Mouse (Mus musculus) limb, embryonic 11.5 days (tissue): ENCODE measurements around the gene Ctss. TPM values are rescaled to one million over a fixed set of nuclear protein-coding genes. Genes with fewer than 3 reads are reported as not detected.

Experiments
- ATAC-seq: fragments of 200-750 bp; cut with Nextera tagmentation; 2 replicates; pipeline ENCODE4 v1.8.0; 2017; ENCODE audit warnings: low read depth; ENCODE audit not compliant: insufficient number of reproducible peaks, low FRiP score, low TSS enrichment
- DNase-seq: peaks from one replicate; pipeline ENCODE4 v3.0.0-alpha.2; 2015; ENCODE audit warnings: low spot score
- H3K27ac ChIP-seq: fragments of 300-500 bp; sonication (generic); replicated peaks from 2 replicates; pipeline ENCODE4 v1.5.1; 2014; ENCODE audit warnings: low read depth, mild to moderate bottlenecking, low read length
- H3K27me3 ChIP-seq: fragments of 300-500 bp; sonication (generic); 2 replicates; pipeline ENCODE4 v1.6.1; 2014; ENCODE audit warnings: mild to moderate bottlenecking, low read length, mixed read lengths; ENCODE audit not compliant: control insufficient read depth, insufficient read depth
- H3K36me3 ChIP-seq: fragments of 300-500 bp; sonication (generic); 2 replicates; pipeline ENCODE4 v1.6.1; 2014; ENCODE audit warnings: mild to moderate bottlenecking, low read length, moderate library complexity, mixed read lengths; ENCODE audit not compliant: control insufficient read depth, insufficient read depth
- H3K4me1 ChIP-seq: fragments of 300-500 bp; sonication (generic); 2 replicates; pipeline ENCODE4 v1.6.1; 2014; ENCODE audit warnings: low read length, mixed read lengths; ENCODE audit not compliant: control insufficient read depth, insufficient read depth
- H3K4me2 ChIP-seq: fragments of 300-500 bp; sonication (generic); 2 replicates; pipeline ENCODE4 v1.6.1; 2014; ENCODE audit warnings: low read depth, mild to moderate bottlenecking, moderate library complexity; ENCODE audit not compliant: severe bottlenecking
- H3K4me3 ChIP-seq: fragments of 300-500 bp; sonication (generic); 2 replicates; pipeline ENCODE4 v1.5.1; 2014; ENCODE audit warnings: low read depth, low read length
- H3K9ac ChIP-seq: fragments of 300-500 bp; sonication (generic); 2 replicates; pipeline ENCODE4 v1.6.1; 2014; ENCODE audit warnings: mild to moderate bottlenecking, low read length
- H3K9me3 ChIP-seq: fragments of 300-500 bp; sonication (generic); 2 replicates; pipeline ENCODE4 v1.6.1; 2016; ENCODE audit warnings: low read length; ENCODE audit not compliant: control insufficient read depth
- WGBS: fragments of 180-500 bp; shearing (Covaris S2); extraction: QIAGEN DNeasy Blood & Tissue Kit; methylation state at CpG from one replicate; pipeline ENCODE4 v1.1.7; 2014; 5-methylcytosine and 5-hydroxymethylcytosine counted together
- polyA plus RNA-seq: library from polyadenylated mRNA; unstranded; fragments of >200 nt; fragmentation: Nextera tagmentation; extraction: Ambion mirVana; gene quantifications from 2 replicates; pipeline ENCODE4 v1.2.1, GENCODE M21; 2014

The Ctss gene
- polyA plus RNA-seq, 1 experiment from 2014 or later, result 5.6 TPM

DNA sequence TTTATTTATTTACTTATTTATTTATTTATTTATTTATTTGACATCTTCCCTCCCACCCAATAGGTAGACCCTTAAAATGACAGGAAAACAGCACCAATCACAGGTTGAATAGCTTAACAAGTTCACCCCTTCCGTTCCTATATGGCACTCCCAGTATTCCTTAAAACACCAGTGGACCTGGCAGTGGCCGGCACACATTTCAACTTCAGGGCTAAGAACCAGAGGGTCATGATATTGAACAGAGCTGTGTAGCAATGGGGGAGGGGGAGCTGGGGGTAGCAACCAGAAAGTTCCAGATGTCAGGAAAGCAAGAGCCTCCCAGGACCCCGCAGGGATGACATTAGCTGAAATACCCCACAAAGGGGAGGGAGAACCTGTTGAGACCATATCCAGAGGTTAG lies 6.5 kb upstream of the Ctss start:
- WGBS, result 85% methylated on average over 3 of the region's 3 CpGs
- H3K36me3 ChIP-seq, result no peaks in the 10 kb centered on the region
- H3K4me3 ChIP-seq, result no peak overlapping the region
- H3K9ac ChIP-seq, result no peak overlapping the region
- no peak for ATAC-seq
- no peaks in the 10 kb centered on the region for H3K4me1 ChIP-seq
- H3K27ac ChIP-seq, result no peak overlapping the region
- no peak for DNase-seq
- no peaks in the 10 kb centered on the region for H3K9me3 ChIP-seq
- H3K4me2 ChIP-seq, result no peak overlapping the region
- H3K27me3 ChIP-seq, result no peaks in the 10 kb centered on the region

- H3K27me3 ChIP-seq, result no peaks in the 10 kb centered on the region
- no peak overlapping the region for H3K4me3 ChIP-seq
- DNase-seq (no peak), ATAC-seq (no peak)
- no peak overlapping the region for H3K9ac ChIP-seq
- WGBS, result 86% methylated on average over 10 of the region's 10 CpGs
- no peak overlapping the region for H3K4me2 ChIP-seq
- no peaks in the 10 kb centered on the region for H3K36me3 ChIP-seq
- no peaks in the 10 kb centered on the region for H3K9me3 ChIP-seq
- H3K27ac ChIP-seq, result no peak overlapping the region
- no peaks in the 10 kb centered on the region for H3K4me1 ChIP-seq
Observed at GRCm38 (mm10) chr3:95521168-95521567, 5.4 kb upstream of the Ctss start.

DNA sequence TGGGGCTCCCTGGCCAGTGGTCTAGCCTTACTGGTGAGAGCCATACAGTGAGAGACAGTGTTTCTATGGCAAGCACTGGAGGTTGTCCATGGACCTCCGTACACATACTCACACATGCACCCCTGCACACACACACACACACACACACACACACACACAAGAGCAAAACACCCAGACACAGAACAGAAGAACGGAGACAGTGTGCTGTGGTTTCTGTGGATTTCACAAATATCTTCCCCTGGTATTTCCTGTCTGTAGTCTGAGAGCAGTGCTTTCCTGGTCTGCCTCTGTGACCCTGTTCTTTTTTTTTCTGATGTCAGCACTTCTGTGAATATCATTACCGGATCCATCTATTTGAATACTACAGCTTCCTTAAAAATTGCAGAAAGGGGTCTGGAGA lies 2.9 kb upstream of the Ctss start:
- Histone ChIP-seq H3K4me1 (no peaks in the 10 kb centered on the region), H3K27me3 (no peaks in the 10 kb centered on the region), H3K4me3 (no peak overlapping the region), H3K9me3 (no peaks in the 10 kb centered on the region), H3K27ac (no peak overlapping the region), H3K9ac (no peak overlapping the region), H3K4me2 (no peak overlapping the region), H3K36me3 (no peaks in the 10 kb centered on the region)
- DNase-seq, result no peak
- WGBS, result 90% methylated on average over 3 of the region's 3 CpGs
- ATAC-seq, result no peak

DNA sequence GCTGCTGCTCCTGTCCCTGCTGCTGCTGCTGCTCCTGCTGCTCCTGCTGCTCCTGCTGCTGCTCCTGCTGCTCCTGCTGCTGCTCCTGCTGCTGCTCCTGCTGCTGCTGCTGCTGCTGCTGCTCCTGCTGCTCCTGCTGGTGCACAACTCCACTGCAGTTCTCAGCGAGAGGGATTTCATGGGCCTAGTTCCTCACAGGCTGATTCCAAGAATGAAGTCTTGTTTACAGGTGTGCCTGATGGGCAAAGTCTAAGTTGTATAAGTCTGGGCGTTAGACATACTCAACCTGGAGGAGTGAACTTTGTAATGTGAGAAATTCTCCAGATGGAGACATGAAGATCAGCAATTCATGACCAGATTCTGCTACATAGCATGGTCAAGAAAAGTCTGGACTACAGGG lies 1.9 kb upstream of the Ctss start:
- H3K4me2 ChIP-seq, result no peak overlapping the region

GRCm38 (mm10) chr3:95526111-95526510 lies 475 bp upstream of the Ctss start:
- ATAC-seq, result no peak
- H3K27ac ChIP-seq, result no peak overlapping the region
- no peaks in the 10 kb centered on the region for H3K36me3 ChIP-seq

More for the DNA sequence above, 1.9 kb upstream of the Ctss start:
- DNase-seq (no peak), ATAC-seq (no peak)
- Histone ChIP-seq H3K4me1 (no peaks in the 10 kb centered on the region), H3K27me3 (no peaks in the 10 kb centered on the region), H3K4me3 (no peak overlapping the region), H3K36me3 (no peaks in the 10 kb centered on the region), H3K9me3 (no peaks in the 10 kb centered on the region), H3K27ac (no peak overlapping the region), H3K9ac (no peak overlapping the region)
- 69% methylated on average over 2 of the region's 2 CpGs for WGBS

GRCm38 (mm10) chr3:95529814-95530213 lies 3.2 kb downstream of the Ctss start:
- H3K36me3 ChIP-seq, result no peaks in the 10 kb centered on the region
- no peaks in the 10 kb centered on the region for H3K27me3 ChIP-seq
- no peak overlapping the region for H3K4me2 ChIP-seq
- no peak overlapping the region for H3K9ac ChIP-seq
- H3K27ac ChIP-seq, result no peak overlapping the region
- WGBS, result 91% methylated on average over 6 of the region's 6 CpGs
- no peaks in the 10 kb centered on the region for H3K9me3 ChIP-seq
- no peaks in the 10 kb centered on the region for H3K4me1 ChIP-seq
- ATAC-seq (no peak), DNase-seq (no peak)
- no peak overlapping the region for H3K4me3 ChIP-seq

More at GRCm38 (mm10) chr3:95526111-95526510, 475 bp upstream of the Ctss start:
- H3K27me3 ChIP-seq, result no peaks in the 10 kb centered on the region
- H3K9ac ChIP-seq, result no peak overlapping the region
- no peak for DNase-seq
- H3K9me3 ChIP-seq, result no peaks in the 10 kb centered on the region
- H3K4me1 ChIP-seq, result no peaks in the 10 kb centered on the region
- H3K4me2 ChIP-seq, result no peak overlapping the region
- H3K4me3 ChIP-seq, result no peak overlapping the region

- no peak overlapping the region for H3K4me2 ChIP-seq
- H3K9me3 ChIP-seq, result no peaks in the 10 kb centered on the region
- no peaks in the 10 kb centered on the region for H3K4me1 ChIP-seq
- no peak overlapping the region for H3K27ac ChIP-seq
- H3K27me3 ChIP-seq, result no peaks in the 10 kb centered on the region
- no peak for ATAC-seq
- no peak overlapping the region for H3K4me3 ChIP-seq
- DNase-seq, result no peak
- no peak overlapping the region for H3K9ac ChIP-seq
- no peaks in the 10 kb centered on the region for H3K36me3 ChIP-seq
- WGBS, result 89% methylated on average over 1 of the region's 1 CpGs
Observed at GRCm38 (mm10) chr3:95531025-95531424, 4.4 kb downstream of the Ctss start.

GRCm38 (mm10) chr3:95533364-95533763 lies 6.8 kb downstream of the Ctss start:
- H3K9me3 ChIP-seq, result no peaks in the 10 kb centered on the region
- no peak for ATAC-seq
- no peaks in the 10 kb centered on the region for H3K4me1 ChIP-seq
- H3K4me2 ChIP-seq, result no peak overlapping the region
- H3K4me3 ChIP-seq, result no peak overlapping the region
- no peak overlapping the region for H3K9ac ChIP-seq
- DNase-seq, result no peak
- H3K36me3 ChIP-seq, result no peaks in the 10 kb centered on the region
- H3K27ac ChIP-seq, result no peak overlapping the region
- no peaks in the 10 kb centered on the region for H3K27me3 ChIP-seq
- 92% methylated on average over 5 of the region's 5 CpGs for WGBS

DNA sequence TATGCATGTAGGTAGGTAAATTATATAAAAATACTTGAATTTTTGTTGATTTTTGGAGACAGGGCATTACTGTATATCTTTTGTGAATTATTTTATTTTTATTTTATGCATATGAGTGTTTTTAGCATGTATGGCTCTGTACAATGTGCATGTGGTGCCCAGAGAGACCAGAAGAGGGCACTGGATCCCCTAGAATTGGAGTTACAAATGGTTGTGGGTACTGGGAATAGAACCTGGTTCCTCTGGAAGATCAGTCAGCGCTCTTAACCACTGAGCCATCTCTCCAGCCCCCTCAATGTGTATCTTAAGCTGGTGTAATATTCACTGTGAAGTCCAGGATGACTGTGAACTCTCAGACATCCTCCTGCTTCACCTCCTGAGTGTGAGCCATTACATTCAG lies 8.3 kb downstream of the Ctss start:
- DNase-seq (no peak), ATAC-seq (no peak)
- Histone ChIP-seq H3K36me3 (no peaks in the 10 kb centered on the region), H3K27ac (no peak overlapping the region), H3K27me3 (no peaks in the 10 kb centered on the region), H3K9me3 (no peaks in the 10 kb centered on the region), H3K4me2 (no peak overlapping the region), H3K9ac (no peak overlapping the region), H3K4me3 (no peak overlapping the region), H3K4me1 (no peaks in the 10 kb centered on the region)
- 90% methylated on average over 1 of the region's 1 CpGs for WGBS
